Mouse (Mus musculus): ENCODE measurements around the gene Adgrb2. TPM values are rescaled to one million over a fixed set of nuclear protein-coding genes. Genes with fewer than 3 reads are reported as not detected.

Gene Adgrb2
- polyA plus RNA-seq, 1 experiment from 2014 or later, result 2.6 TPM

GRCm38 (mm10) chr4:130033496-130033895 lies 48.8 kb downstream of the Adgrb2 start:
- H3K27ac ChIP-seq (ENCODE audit: low read depth, low read length), result no peak overlapping the region
- H3K9me3 ChIP-seq (ENCODE audit: control insufficient read depth, low read length), result no peaks in the 10 kb centered on the region
- no peak overlapping the region for H3K9ac ChIP-seq (ENCODE audit: low read depth, low read length)
- peaks cover 14% of the 10 kb centered on the region for H3K4me1 ChIP-seq (ENCODE audit: control insufficient read depth, insufficient read depth, low read length)
- H3K27me3 ChIP-seq (ENCODE audit: control insufficient read depth, insufficient read depth, low read length), result peaks cover 14% of the 10 kb centered on the region; the same call in 1 of the 2 replicates
- no peak overlapping the region for H3K4me2 ChIP-seq (replicated peaks; ENCODE audit: low read depth, low read length)
- 66% methylated on average over 7 of the region's 7 CpGs for WGBS
- no peak overlapping the region for H3K4me3 ChIP-seq (ENCODE audit: low read length)
- H3K36me3 ChIP-seq (ENCODE audit: control insufficient read depth, insufficient read depth, low read length), result no peaks in the 10 kb centered on the region
- ATAC-seq (ENCODE audit: low FRiP score, low TSS enrichment), result no peak

DNA sequence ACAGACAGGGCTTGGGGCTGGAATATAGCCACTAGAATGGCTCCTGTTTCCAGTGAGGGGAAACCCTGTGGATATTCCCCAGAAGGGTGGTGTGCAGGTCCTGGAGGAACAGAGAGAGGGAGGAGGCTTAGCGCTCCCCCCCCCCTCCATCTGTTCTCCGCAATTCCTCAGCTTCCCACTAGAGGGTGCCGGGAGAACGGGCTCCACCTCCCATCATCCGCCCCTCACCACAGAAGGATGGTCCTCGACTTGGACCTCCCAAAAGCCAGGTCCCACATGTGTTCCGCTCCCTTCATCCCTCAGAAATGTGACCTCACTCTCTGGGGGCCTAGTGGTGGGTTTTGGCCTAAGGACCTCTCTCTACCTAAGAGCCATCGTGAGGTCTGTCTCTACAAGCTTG lies 51.4 kb downstream of the Adgrb2 start:
- Histone ChIP-seq H3K4me2 (replicated peaks; ENCODE audit: low read depth, low read length) (peak overlapping the region; percentile 37; the same call in 1 of the 2 replicates), H3K4me1 (ENCODE audit: control insufficient read depth, insufficient read depth, low read length) (peaks cover 14% of the 10 kb centered on the region), H3K36me3 (ENCODE audit: control insufficient read depth, insufficient read depth, low read length) (no peaks in the 10 kb centered on the region), H3K4me3 (ENCODE audit: low read length) (no peak overlapping the region), H3K9ac (ENCODE audit: low read depth, low read length) (no peak overlapping the region), H3K9me3 (ENCODE audit: control insufficient read depth, low read length) (no peaks in the 10 kb centered on the region), H3K27ac (ENCODE audit: low read depth, low read length) (peak overlapping the region; percentile 65; the same call in 1 of the 2 replicates), H3K27me3 (ENCODE audit: control insufficient read depth, insufficient read depth, low read length) (peaks cover 14% of the 10 kb centered on the region; the same call in 1 of the 2 replicates)
- ATAC-seq (ENCODE audit: low FRiP score, low TSS enrichment), result peak; percentile 65
- WGBS, result 5% methylated on average over 7 of the region's 8 CpGs

GRCm38 (mm10) chr4:130036573-130037401 lies 52.1 kb downstream of the Adgrb2 start:
- H3K9me3 ChIP-seq (ENCODE audit: control insufficient read depth, low read length), result no peaks in the 10 kb centered on the region
- H3K4me1 ChIP-seq (ENCODE audit: control insufficient read depth, insufficient read depth, low read length), result peaks cover 14% of the 10 kb centered on the region
- peaks cover 14% of the 10 kb centered on the region; the same call in 1 of the 2 replicates for H3K27me3 ChIP-seq (ENCODE audit: control insufficient read depth, insufficient read depth, low read length)
- H3K4me2 ChIP-seq (replicated peaks; ENCODE audit: low read depth, low read length), result peak overlapping the region; percentile 37
- no peak overlapping the region for H3K9ac ChIP-seq (ENCODE audit: low read depth, low read length)
- WGBS, result 4% methylated on average over 23 of the region's 23 CpGs
- H3K36me3 ChIP-seq (ENCODE audit: control insufficient read depth, insufficient read depth, low read length), result no peaks in the 10 kb centered on the region
- no peak overlapping the region for H3K4me3 ChIP-seq (ENCODE audit: low read length)
- ATAC-seq (ENCODE audit: low FRiP score, low TSS enrichment), result peak; percentile 91
- peak overlapping the region; percentile 65; the same call in 1 of the 2 replicates for H3K27ac ChIP-seq (ENCODE audit: low read depth, low read length)

- H3K9me3 ChIP-seq (ENCODE audit: control insufficient read depth, low read length), result no peaks in the 10 kb centered on the region
- no peak for ATAC-seq (ENCODE audit: low FRiP score, low TSS enrichment)
- H3K4me3 ChIP-seq (ENCODE audit: low read length), result no peak overlapping the region
- H3K4me1 ChIP-seq (ENCODE audit: control insufficient read depth, insufficient read depth, low read length), result peaks cover 14% of the 10 kb centered on the region
- no peaks in the 10 kb centered on the region for H3K36me3 ChIP-seq (ENCODE audit: control insufficient read depth, insufficient read depth, low read length)
- WGBS, result 54% methylated on average over 5 of the region's 5 CpGs
- peaks cover 8% of the 10 kb centered on the region; the same call in 1 of the 2 replicates for H3K27me3 ChIP-seq (ENCODE audit: control insufficient read depth, insufficient read depth, low read length)
- no peak overlapping the region for H3K27ac ChIP-seq (ENCODE audit: low read depth, low read length)
- no peak overlapping the region for H3K4me2 ChIP-seq (replicated peaks; ENCODE audit: low read depth, low read length)
- H3K9ac ChIP-seq (ENCODE audit: low read depth, low read length), result no peak overlapping the region
Observed at GRCm38 (mm10) chr4:130039351-130039750, 54.7 kb downstream of the Adgrb2 start.

DNA sequence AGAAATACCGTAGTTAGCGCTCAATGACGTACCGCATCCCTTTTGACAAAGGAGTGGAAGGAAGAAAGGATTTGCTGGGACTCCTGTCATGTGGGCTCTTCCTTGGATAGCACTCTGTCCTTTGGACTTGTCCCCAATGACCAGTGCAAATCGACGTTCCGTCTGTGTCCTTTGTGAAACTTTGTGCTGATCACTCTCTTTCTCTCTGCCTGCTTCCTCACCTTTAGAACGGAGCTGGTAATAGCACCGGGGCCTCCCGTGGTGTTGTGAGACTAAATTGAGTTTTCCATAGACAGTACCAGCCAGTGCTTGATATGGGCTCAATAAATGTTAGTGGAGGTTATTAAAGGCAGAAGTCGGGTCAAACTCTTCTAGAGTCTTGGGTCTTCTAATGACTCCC lies 56.4 kb downstream of the Adgrb2 start:
- Histone ChIP-seq H3K4me2 (replicated peaks; ENCODE audit: low read depth, low read length) (no peak overlapping the region), H3K4me3 (ENCODE audit: low read length) (no peak overlapping the region), H3K27me3 (ENCODE audit: control insufficient read depth, insufficient read depth, low read length) (no peaks in the 10 kb centered on the region), H3K9me3 (ENCODE audit: control insufficient read depth, low read length) (no peaks in the 10 kb centered on the region), H3K9ac (ENCODE audit: low read depth, low read length) (no peak overlapping the region), H3K4me1 (ENCODE audit: control insufficient read depth, insufficient read depth, low read length) (peaks cover 18% of the 10 kb centered on the region), H3K27ac (ENCODE audit: low read depth, low read length) (no peak overlapping the region), H3K36me3 (ENCODE audit: control insufficient read depth, insufficient read depth, low read length) (no peaks in the 10 kb centered on the region)
- ATAC-seq (ENCODE audit: low FRiP score, low TSS enrichment), result no peak
- 85% methylated on average over 11 of the region's 11 CpGs for WGBS

DNA sequence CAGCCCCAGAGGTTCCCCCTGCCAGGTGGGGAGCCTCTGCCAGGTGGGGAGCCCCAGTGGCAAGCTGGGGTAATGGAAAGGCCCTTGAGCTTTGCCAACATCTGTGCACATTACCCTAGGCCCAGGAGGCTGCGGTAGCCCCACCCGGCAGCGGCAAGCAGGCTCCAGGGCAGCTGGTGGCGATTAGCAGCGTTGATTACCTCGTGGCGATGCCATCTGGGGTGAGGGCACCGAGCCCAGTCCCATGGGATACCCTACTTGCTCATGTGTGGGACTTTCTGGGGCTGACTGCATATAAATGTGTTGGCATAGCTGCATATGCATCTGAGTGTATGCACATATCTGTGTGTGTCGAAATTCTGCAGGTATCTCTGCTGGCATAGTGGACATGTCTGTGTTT lies 59.5 kb downstream of the Adgrb2 start:
- peaks cover 17% of the 10 kb centered on the region for H3K4me1 ChIP-seq (ENCODE audit: control insufficient read depth, insufficient read depth, low read length)
- no peak overlapping the region for H3K4me2 ChIP-seq (replicated peaks; ENCODE audit: low read depth, low read length)
- WGBS, result 85% methylated on average over 9 of the region's 9 CpGs
- H3K27ac ChIP-seq (ENCODE audit: low read depth, low read length), result no peak overlapping the region
- H3K9ac ChIP-seq (ENCODE audit: low read depth, low read length), result no peak overlapping the region
- H3K9me3 ChIP-seq (ENCODE audit: control insufficient read depth, low read length), result no peaks in the 10 kb centered on the region
- no peak for ATAC-seq (ENCODE audit: low FRiP score, low TSS enrichment)
- H3K36me3 ChIP-seq (ENCODE audit: control insufficient read depth, insufficient read depth, low read length), result no peaks in the 10 kb centered on the region
- no peak overlapping the region for H3K4me3 ChIP-seq (ENCODE audit: low read length)
- no peaks in the 10 kb centered on the region for H3K27me3 ChIP-seq (ENCODE audit: control insufficient read depth, insufficient read depth, low read length)

DNA sequence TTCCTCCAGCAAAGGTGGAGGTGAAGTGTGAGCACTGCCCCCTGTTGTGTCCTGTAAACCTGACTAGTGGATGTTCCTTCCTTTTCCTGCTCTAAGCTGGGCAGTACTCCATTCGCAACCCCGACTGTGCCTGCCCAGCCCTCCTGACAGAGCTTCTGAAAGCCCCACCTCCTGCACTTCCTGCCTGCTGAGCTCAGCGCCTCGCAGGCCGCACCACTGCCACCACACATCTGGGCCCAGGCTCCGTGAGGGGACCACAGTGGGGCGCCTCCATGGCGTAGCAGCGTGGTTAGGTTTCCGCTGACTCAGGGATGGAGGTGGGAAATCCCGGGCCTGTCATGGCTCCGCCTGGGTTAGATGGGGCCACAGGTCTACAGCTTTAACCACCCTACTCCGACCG lies 60.9 kb downstream of the Adgrb2 start:
- H3K27ac ChIP-seq (ENCODE audit: low read depth, low read length), result peak overlapping the region; percentile 76
- H3K9me3 ChIP-seq (ENCODE audit: control insufficient read depth, low read length), result no peaks in the 10 kb centered on the region
- 0 out of 2 replicates have a peak overlapping the region, but pooled peaks have one; percentile 13 for H3K4me2 ChIP-seq (replicated peaks; ENCODE audit: low read depth, low read length)
- H3K4me1 ChIP-seq (ENCODE audit: control insufficient read depth, insufficient read depth, low read length), result peaks cover 22% of the 10 kb centered on the region
- H3K9ac ChIP-seq (ENCODE audit: low read depth, low read length), result peak overlapping the region; percentile 13; the same call in 1 of the 2 replicates
- H3K4me3 ChIP-seq (ENCODE audit: low read length), result no peak overlapping the region
- H3K36me3 ChIP-seq (ENCODE audit: control insufficient read depth, insufficient read depth, low read length), result no peaks in the 10 kb centered on the region
- no peaks in the 10 kb centered on the region for H3K27me3 ChIP-seq (ENCODE audit: control insufficient read depth, insufficient read depth, low read length)
- 17% methylated on average over 14 of the region's 14 CpGs for WGBS
- no peak for ATAC-seq (ENCODE audit: low FRiP score, low TSS enrichment)

DNA sequence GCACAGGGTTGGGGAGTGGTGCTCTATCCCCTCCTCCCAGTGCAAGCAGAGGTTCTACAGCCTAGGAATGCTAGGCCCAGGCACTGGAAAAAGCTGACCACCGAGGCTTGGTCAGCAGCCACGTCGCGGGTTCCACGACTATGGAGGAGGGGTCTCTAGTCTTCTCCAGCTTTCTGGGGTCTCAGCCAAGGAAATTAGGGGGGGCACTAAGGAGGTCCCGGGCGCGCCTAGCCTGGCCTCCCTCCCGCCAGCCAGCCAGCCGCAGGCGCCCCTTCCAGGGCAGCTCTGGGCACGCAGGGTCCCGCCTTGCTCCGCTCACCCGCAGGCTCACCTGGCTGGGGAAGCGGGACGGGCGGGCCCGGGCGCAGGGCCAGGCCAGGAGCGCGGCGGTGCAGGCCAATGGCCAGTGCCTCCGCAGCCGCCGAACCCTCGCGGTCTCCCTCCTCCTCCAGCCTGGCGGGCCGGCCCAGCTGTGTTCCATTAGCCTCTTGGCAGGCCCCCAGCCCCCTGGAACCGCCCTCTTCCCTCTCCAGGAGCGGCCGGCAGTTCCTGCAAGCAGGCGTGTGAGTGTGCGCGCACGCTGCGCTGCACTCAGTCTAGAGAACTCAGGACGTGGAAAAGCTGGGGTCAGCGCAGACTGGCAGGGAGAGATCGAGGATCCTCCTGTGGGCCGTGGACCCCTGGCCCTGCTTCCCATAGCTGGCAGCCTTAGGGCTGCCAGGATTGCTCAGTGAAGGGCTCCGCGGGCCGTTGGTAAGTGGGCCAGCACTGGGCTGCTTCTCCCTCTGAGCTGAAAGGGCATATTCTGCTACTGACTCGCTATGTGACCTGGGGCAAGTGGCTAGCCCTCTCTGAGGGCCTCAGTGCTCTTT lies 62.9 kb downstream of the Adgrb2 start, which contains the start of gene Col16a1:
Col16a1 (plus strand) TSS at position 510 of the 872 bp plus-strand sequence.
- peak within 1 kb of the TSS; percentile 91 for H3K27ac ChIP-seq (ENCODE audit: low read depth, low read length)
- 2% methylated on average over 46 of the region's 46 CpGs for WGBS
- ATAC-seq (ENCODE audit: low FRiP score, low TSS enrichment), result peak; percentile 90
- no peaks in the 10 kb centered on the region; the same call in 1 of the 2 replicates for H3K36me3 ChIP-seq (ENCODE audit: control insufficient read depth, insufficient read depth, low read length)
- H3K4me2 ChIP-seq (replicated peaks; ENCODE audit: low read depth, low read length), result peak within 1 kb of the TSS; percentile 82
- H3K4me3 ChIP-seq (ENCODE audit: low read length), result peak within 1 kb of the TSS; percentile 45
- no peaks in the 10 kb centered on the region for H3K27me3 ChIP-seq (ENCODE audit: control insufficient read depth, insufficient read depth, low read length)
- 0 out of 2 replicates have a peak, but pooled peaks cover 2% of the 10 kb centered on the region for H3K9me3 ChIP-seq (ENCODE audit: control insufficient read depth, low read length)
- H3K9ac ChIP-seq (ENCODE audit: low read depth, low read length), result peak within 1 kb of the TSS; percentile 72
- peaks cover 22% of the 10 kb centered on the region for H3K4me1 ChIP-seq (ENCODE audit: control insufficient read depth, insufficient read depth, low read length)
